Mouse (Mus musculus): ENCODE measurements around the gene Gca.
"Not testable (repeated sequence)": the region's sequence is repeated elsewhere in the genome, so short reads cannot be mapped to it uniquely, and the experiment has no call there.

DNA sequence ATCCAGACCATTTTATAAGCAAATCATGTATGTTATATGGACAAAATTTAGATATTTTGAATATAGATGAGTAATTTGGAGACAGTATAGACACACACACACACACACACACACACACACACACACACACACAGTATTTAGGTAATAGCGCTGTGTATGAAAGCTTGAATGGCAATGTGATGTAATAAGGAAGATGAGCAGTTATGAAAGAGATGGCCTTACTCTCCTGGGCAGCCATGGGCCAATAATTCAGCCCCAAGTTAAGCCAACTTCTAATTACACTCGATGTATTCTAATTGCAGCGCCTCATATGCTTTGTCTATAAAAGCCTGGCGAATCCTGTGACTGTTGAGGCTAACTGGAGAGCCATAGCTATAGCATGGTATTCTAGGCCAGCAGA lies 50.3 kb downstream of the Gca start:
- not testable (repeated sequence) for TF ChIP-seq CTCF (conservative IDR thresholded peaks at IDR 0.05 in 1 of 2, IDR thresholded peaks at IDR 0.05 in 1 of 2; ENCODE audit: low read depth in 2 of 2, low read length in 2 of 2); UBTF (IDR thresholded peaks at IDR 0.05; ENCODE audit: low read depth, low read length); NELFE (IDR thresholded peaks at IDR 0.05; ENCODE audit: low read depth, low read length); ELF1 (IDR thresholded peaks at IDR 0.05; ENCODE audit: low read depth, low read length); POLR2A (IDR thresholded peaks at IDR 0.05; ENCODE audit: low read depth, low read length); CHD2 (IDR thresholded peaks at IDR 0.05; ENCODE audit: low read length)
